ENCODE assay signal across 8 mouse cellular contexts in the genomic region with DNA sequence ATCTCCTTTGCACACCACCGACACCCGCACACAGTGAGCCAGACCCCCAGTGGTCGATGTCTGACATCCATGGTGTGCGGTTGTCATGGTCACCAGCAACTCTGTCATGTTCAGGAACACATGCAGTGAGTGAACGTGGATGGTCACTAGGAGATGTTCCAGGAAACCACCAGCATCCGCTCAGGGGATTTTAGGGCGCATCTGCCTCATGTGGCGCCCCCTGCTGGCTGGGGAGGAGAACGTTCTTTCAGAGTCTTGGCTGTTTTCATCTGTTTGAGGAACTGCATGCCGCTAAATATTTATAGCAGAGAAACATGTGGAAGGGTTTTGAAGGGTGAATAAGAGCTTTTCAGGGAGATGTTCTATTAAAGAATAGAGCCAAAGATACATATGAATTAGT.
A peak's percentile ranks its signal among the peaks of the same experiment; 100 is the strongest.
DNase-seq lines count a peak whose midpoint lies in the region; ATAC-seq lines count a peak whose summit lies in the region.

No protein-coding gene starts in this region.

- ATAC-seq in midbrain, embryonic 15.5 days (replicated peaks): no peak
- no peak for ATAC-seq in hindbrain, embryonic 16.5 days

- H3K4me3 ChIP-seq in midbrain, embryonic 10.5 days: no peak overlapping the region
- H3K4me3 ChIP-seq in midbrain, embryonic 15.5 days: no peak overlapping the region
- no peak overlapping the region for H3K4me3 ChIP-seq in hindbrain, embryonic 16.5 days (ENCODE audit: low read length)

- H3K27ac ChIP-seq in midbrain, embryonic 10.5 days (replicated peaks): peak overlapping the region; percentile 91
- H3K27ac ChIP-seq in midbrain, embryonic 15.5 days: no peak overlapping the region
- no peak overlapping the region for H3K27ac ChIP-seq in hindbrain, embryonic 16.5 days (ENCODE audit: low read depth, low read length)

- no peak overlapping the region for H3K9ac ChIP-seq in midbrain, embryonic 15.5 days
- H3K9ac ChIP-seq in hindbrain, embryonic 16.5 days (ENCODE audit: low read depth, low read length): no peak overlapping the region

- H3K36me3 ChIP-seq in midbrain, embryonic 10.5 days: no peaks in the 10 kb centered on the region
- H3K36me3 ChIP-seq in midbrain, embryonic 15.5 days (replicated peaks): no peaks in the 10 kb centered on the region
- H3K36me3 ChIP-seq in hindbrain, embryonic 16.5 days (ENCODE audit: control insufficient read depth, insufficient read depth, low read length): no peaks in the 10 kb centered on the region

- H3K4me2 ChIP-seq in midbrain, embryonic 15.5 days: no peak overlapping the region
- H3K4me2 ChIP-seq in hindbrain, embryonic 16.5 days (ENCODE audit: low read length): no peak overlapping the region

- H3K27me3 ChIP-seq in midbrain, embryonic 10.5 days (ENCODE audit: low read depth, poor library complexity, severe bottlenecking): peaks cover 23% of the 10 kb centered on the region
- H3K27me3 ChIP-seq in midbrain, embryonic 15.5 days (replicated peaks): no peaks in the 10 kb centered on the region
- no peaks in the 10 kb centered on the region for H3K27me3 ChIP-seq in hindbrain, embryonic 16.5 days (replicated peaks; ENCODE audit: control insufficient read depth, insufficient read depth, low read length)

- WGBS in midbrain, embryonic 10.5 days: 63% methylated on average over 10 of the region's 10 CpGs
- WGBS in midbrain, embryonic 15.5 days: 57% methylated on average over 10 of the region's 10 CpGs
- WGBS in hindbrain, embryonic 16.5 days: 54% methylated on average over 10 of the region's 10 CpGs

- peak; percentile 20 for DNase-seq in gastrocnemius, postnatal 10 days
- DNase-seq in gastrocnemius, postnatal 36 days: no peak
- DNase-seq in midbrain, embryonic 10.5 days (ENCODE audit: low spot score): peak; percentile 52
- DNase-seq in cerebellum, adult 8-10 months: peak; percentile 64
- DNase-seq in right cerebral cortex, postnatal 14 days: peak; percentile 35
- no peak for DNase-seq in spleen, postnatal 10 days (ENCODE audit: low spot score in 2 of 2)

- peaks cover 3% of the 10 kb centered on the region; the same call in 1 of the 2 replicates for H3K9me3 ChIP-seq in midbrain, embryonic 10.5 days (replicated peaks)
- H3K9me3 ChIP-seq in midbrain, embryonic 15.5 days: no peaks in the 10 kb centered on the region
- no peaks in the 10 kb centered on the region for H3K9me3 ChIP-seq in hindbrain, embryonic 16.5 days (ENCODE audit: control insufficient read depth, low read length)

- intact Hi-C loops in gastrocnemius, postnatal 36 days (cut with DNase I): no loop called here

- H3K4me1 ChIP-seq in midbrain, embryonic 10.5 days: peaks cover 46% of the 10 kb centered on the region
- H3K4me1 ChIP-seq in midbrain, embryonic 15.5 days: peaks cover 17% of the 10 kb centered on the region
- peaks cover 8% of the 10 kb centered on the region; the same call in 1 of the 2 replicates for H3K4me1 ChIP-seq in hindbrain, embryonic 16.5 days (ENCODE audit: control insufficient read depth, insufficient read depth, low read depth, low read length)

Comparison
In these comparisons a context has a peak if more than half of its experiments do, and no peak if none do; other contexts are left out.
1. DNase-seq: peak in gastrocnemius, postnatal 10 days (single experiment), midbrain, embryonic 10.5 days (single experiment), cerebellum, adult 8-10 months (single experiment) and right cerebral cortex, postnatal 14 days (single experiment); none in gastrocnemius, postnatal 36 days (0 of 2) and spleen, postnatal 10 days (0 of 2).